Mouse (Mus musculus) embryo, embryonic 11 days (tissue): ENCODE data around the gene Khdrbs1.
"Not testable (repeated sequence)": the region's sequence is repeated elsewhere in the genome, so short reads cannot be mapped to it uniquely, and the experiment has no call there.

Experiments
- DNase-seq: peaks from one replicate; pipeline ENCODE4 v3.0.0-alpha.2; 2015

Khdrbs1 gene

GRCm38 (mm10) chr4:129742232-129743009 lies at the start of gene Khdrbs1:
TSS of gene Khdrbs1 (minus strand) at chr4:129742303.
- peak; percentile 100 for DNase-seq

GRCm38 (mm10) chr4:129791399-129791798 lies 49.3 kb upstream of the Khdrbs1 start:
- no peak for DNase-seq

DNA sequence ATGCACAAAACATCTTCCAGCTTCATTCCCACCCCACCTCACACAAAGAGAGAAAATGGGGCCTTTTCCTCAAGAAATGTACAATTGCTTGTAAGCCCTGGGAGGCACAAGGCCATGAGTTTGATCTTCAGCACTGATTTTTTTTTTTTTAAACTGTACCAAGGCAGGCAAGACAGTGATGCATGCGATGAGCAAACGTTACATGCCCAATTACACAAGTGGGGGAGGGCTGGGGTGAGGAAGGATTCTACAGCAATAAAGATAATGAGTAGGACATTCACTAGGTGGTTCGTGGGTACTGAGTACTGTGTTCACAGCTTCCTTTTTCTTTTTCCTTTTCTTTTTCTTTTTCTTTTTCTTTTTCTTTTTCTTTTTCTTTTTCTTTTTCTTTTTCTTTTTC lies 48.4 kb upstream of the Khdrbs1 start:
- DNase-seq = no peak

GRCm38 (mm10) chr4:129789635-129790034 lies 47.5 kb upstream of the Khdrbs1 start:
- DNase-seq = no peak

GRCm38 (mm10) chr4:129788693-129789092 lies 46.6 kb upstream of the Khdrbs1 start:
- DNase-seq = no peak

DNA sequence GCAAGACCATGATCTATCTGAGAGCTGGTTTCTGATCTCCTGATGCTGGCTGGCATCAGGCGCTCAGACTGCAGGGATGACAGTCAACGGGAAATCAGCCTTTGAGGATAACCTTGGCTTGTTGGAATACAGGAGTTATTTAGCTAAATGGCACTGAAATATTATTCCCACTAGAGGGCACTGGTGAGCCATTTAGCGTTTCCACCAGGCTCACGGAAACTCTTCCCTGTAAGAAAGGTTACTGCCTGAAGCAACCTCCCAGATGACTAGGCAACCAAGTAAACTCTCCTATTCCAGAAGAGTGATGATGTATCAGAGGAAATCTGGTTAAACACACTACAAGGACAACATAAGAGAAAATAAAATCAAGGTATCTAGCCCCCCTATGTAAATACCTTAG lies 43.1 kb upstream of the Khdrbs1 start:
- DNase-seq = peak; percentile 87

GRCm38 (mm10) chr4:129783506-129783905 lies 41.4 kb upstream of the Khdrbs1 start:
- DNase-seq = no peak

GRCm38 (mm10) chr4:129782857-129783331 lies 40.8 kb upstream of the Khdrbs1 start:
- peak; percentile 36 for DNase-seq

GRCm38 (mm10) chr4:129781881-129782675 lies 40.0 kb upstream of the Khdrbs1 start:
- DNase-seq = peak; percentile 26

GRCm38 (mm10) chr4:129771672-129772521 lies 29.8 kb upstream of the Khdrbs1 start:
- DNase-seq = peak; percentile 78

DNA sequence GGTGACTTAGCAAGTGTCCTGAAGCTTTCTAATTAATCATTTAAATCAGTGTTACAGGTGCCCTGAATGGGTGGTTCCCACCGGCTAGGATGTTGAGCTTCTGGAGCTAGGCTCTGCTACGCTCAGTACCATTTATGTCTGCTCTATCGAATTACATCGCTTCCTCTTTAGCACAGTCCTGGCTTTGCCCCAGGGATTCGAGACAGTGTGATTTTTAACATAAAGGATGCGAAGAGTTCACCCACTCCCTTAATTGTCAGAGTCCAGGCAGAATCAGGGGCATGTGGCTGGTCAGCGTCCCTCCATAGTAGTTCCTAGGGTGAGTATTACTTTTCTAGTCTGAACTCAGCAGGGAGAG lies 29.2 kb upstream of the Khdrbs1 start:
- DNase-seq = no peak

- no peak for DNase-seq
These were observed 28.5 kb upstream of the Khdrbs1 start for GRCm38 (mm10) chr4:129770600-129770999.

GRCm38 (mm10) chr4:129768742-129769141 lies 26.6 kb upstream of the Khdrbs1 start:
- DNase-seq = not testable (repeated sequence)

DNA sequence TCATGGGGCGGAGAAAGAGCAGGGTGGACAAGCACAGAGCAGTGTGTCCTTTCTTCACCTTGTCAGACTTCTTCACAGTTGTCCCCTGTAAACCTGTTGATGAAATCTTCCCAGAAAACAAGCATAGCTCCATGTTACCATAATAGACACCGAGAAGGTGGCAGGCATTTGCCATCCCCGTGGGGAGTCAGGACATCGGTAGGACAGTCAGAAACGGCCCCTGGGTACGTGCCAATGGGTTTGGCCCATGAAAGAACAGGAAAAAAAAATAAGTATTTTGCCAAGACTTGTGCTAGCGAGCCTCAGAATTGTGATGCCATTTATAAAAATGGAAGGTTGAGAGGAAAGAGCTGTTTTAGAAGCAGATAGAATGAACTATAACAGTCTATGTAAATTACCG lies 25.7 kb upstream of the Khdrbs1 start:
- DNase-seq = no peak

DNA sequence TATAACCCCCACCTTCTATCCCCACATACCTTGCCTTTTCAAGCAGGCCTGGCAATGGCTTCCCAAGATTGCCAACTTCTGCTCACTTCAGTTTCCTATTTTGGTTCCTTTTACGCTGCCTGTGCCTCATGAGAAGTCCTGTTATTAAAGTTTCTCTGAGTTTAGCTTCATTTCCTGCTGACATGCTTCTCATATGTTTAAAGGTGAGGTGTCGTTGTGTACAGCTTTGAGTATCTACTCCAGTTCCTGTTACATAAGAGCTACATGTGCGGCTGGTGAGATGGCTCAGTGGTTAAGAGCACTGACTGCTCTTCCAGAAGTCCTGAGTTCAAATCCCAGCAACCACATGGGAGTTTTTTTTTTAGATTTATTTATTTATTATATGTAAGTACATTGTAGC lies 23.2 kb upstream of the Khdrbs1 start:
- DNase-seq = no peak

GRCm38 (mm10) chr4:129762496-129762895 lies 20.4 kb upstream of the Khdrbs1 start:
- DNase-seq = not testable (repeated sequence)

- no peak for DNase-seq
These were observed 19.5 kb upstream of the Khdrbs1 start for GRCm38 (mm10) chr4:129761606-129762005.

GRCm38 (mm10) chr4:129755455-129755854 lies 13.4 kb upstream of the Khdrbs1 start:
- DNase-seq = no peak

DNA sequence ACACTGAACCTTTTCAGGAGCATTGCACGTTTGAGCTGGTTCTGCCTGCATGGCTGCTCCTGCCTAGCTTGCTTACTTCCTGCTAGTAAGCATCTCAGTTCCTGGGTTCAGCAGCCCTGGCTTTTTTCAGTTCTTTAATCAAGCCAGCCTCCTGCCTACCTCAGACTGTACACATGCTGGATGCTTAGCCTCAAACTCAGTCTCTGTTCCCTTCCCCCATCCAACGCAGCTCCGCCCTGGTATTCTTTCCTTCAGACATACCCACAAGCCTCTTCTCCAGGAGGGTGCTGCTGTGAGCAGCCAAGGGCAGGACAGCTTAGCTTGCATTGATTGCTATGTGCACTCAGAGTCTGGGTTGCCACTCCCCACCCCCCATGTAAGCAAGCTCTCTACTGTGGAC lies 12.6 kb upstream of the Khdrbs1 start:
- DNase-seq = no peak

- no peak for DNase-seq
These were observed 8.3 kb upstream of the Khdrbs1 start for GRCm38 (mm10) chr4:129750430-129750829.

DNA sequence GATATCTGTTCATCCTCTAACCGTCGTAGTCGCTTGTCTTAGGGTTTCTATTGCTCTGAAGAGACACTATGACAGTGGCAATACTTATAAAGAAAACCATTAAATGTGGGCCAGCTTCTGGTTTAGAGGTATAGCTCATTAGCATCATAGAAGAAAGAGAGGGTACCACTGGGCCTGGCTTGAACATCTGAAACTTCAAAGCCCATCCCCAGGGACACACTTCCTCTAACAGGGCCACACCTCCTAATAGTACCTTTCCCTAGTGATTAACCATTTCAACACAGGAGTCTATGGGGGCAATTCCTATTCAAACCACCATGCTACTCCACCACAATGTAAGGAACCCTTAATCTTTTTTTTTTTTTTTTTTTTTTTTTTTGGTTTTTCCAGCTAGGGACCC lies 4.5 kb upstream of the Khdrbs1 start:
- DNase-seq = no peak

GRCm38 (mm10) chr4:129746106-129746505 lies 4.0 kb upstream of the Khdrbs1 start:
- no peak for DNase-seq

DNA sequence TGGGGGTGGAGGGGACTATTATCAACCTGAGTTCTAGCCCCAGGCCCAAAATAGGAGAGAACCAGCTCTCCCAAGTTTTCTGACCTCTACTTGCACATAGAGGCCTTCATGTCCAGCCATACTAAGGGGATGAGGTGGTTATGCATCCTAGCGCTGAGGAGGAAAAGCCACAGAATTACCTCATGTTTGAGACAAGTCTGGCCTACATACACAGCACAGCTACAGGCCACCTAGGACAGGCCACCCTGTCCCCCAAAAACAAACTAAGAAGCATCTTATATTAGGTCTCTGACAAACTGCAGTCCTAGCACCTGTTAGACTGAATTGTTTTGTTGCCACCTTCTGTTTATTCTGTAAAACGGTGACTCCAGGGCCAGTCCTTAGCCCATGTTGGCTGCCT lies 1.4 kb upstream of the Khdrbs1 start:
- no peak for DNase-seq
